Mouse (Mus musculus) G1E (cell line): Measurements from ENCODE around the gene Rps24.

Experiments used
- CTCF ChIP-seq: IDR thresholded peaks from 2 replicates; pipeline ENCODE4 v1.5.1; 2012; ENCODE audit warnings: low read depth, low read length, inconsistent platforms, mixed read lengths
- GATA1 ChIP-seq: IDR thresholded peaks from 2 replicates; pipeline ENCODE4 v1.6.1; 2012; ENCODE audit warnings: borderline replicate concordance, low read length, inconsistent platforms, mixed read lengths
- GATA2 ChIP-seq: IDR thresholded peaks from 2 replicates; pipeline ENCODE4 v1.6.1; 2012; ENCODE audit warnings: low read depth, low read length, inconsistent platforms, borderline replicate concordance
- POLR2AphosphoS5 ChIP-seq: IDR thresholded peaks from 2 replicates; pipeline ENCODE4 v1.6.1; 2012; ENCODE audit warnings: low read depth, low read length, inconsistent platforms; ENCODE audit not compliant: insufficient replicate concordance
- TAL1 ChIP-seq: conservative IDR thresholded peaks from 2 replicates; pipeline ENCODE4 v1.6.1; 2012; ENCODE audit warnings: low read depth, low read length, inconsistent platforms, mixed read lengths

GRCm38 (mm10) chr14:24491266-24491981 lies 4.5 kb downstream of the Rps24 start:
- no peak for TF ChIP-seq CTCF
- TF ChIP-seq TAL1: no peak
- TF ChIP-seq GATA1: no peak
- no peak for TF ChIP-seq POLR2AphosphoS5
- no peak for TF ChIP-seq GATA2
